Mouse (Mus musculus) gastrocnemius, adult 18-20 months (tissue): ENCODE results near the gene Il19. TPM values are rescaled to one million over a fixed set of nuclear protein-coding genes. Genes with fewer than 3 reads are reported as not detected.
A peak's percentile ranks its signal among the peaks of the same experiment; 100 is the strongest.

Experiments used
- DNase-seq: peaks from one replicate; pipeline ENCODE4 v3.0.0; 2021; ENCODE audit warnings: low spot score
- long read RNA-seq, 2 experiments: library from polyadenylated mRNA; stranded (forward); transcript quantifications; one replicate each; pipeline ENCODE4 v2.0.0; 2021
- total RNA-seq, 2 experiments: library from RNA; stranded (reverse); gene quantifications; 2 replicates each; pipeline ENCODE4 v1.2.3; 2021

Il19 gene
- total RNA-seq, result not detected
- long read RNA-seq, experiment 1, result 0 reads
- long read RNA-seq, experiment 2, result 0 reads

DNA sequence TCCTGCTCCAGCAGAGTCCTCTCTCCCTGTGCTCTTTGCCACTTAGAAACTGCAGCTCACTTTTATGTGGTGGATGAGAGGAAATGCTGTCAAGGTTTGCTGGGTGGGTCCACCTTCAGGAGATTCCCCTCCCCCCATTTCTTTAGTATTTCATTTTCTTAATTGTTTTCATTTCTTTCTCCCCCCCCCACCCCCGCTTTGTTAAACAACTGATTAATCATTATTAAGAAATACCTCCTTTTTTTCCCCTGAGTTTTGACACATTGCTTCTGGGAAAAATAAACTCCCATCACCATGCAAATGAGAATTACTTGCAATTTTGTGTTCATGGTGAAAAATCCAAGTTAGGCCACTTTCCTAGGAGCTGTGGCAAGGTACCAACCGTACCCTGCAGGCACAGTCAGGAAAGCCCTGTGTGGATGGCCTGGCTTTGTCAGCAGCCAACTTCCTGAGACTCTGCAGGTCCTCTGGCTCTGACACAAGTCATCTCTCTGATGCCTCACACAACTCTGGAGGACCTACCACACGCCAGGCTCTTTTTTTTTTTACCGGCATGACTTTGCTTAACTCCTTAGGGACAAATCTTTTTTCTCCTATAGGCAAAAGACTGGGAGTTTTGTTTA lies at the start of gene Il19:
Gene Il19 (minus strand): TSS at position 51 of the 623 bp plus-strand sequence.
- DNase-seq, result no peak

- DNase-seq, result no peak
Measured at GRCm38 (mm10) chr1:130989331-130989730, 49.4 kb upstream of the Il19 start.

- no peak for DNase-seq
Measured at GRCm38 (mm10) chr1:130987418-130987817, 47.5 kb upstream of the Il19 start.

GRCm38 (mm10) chr1:130987001-130987400 lies 47.1 kb upstream of the Il19 start:
- no peak for DNase-seq

DNA sequence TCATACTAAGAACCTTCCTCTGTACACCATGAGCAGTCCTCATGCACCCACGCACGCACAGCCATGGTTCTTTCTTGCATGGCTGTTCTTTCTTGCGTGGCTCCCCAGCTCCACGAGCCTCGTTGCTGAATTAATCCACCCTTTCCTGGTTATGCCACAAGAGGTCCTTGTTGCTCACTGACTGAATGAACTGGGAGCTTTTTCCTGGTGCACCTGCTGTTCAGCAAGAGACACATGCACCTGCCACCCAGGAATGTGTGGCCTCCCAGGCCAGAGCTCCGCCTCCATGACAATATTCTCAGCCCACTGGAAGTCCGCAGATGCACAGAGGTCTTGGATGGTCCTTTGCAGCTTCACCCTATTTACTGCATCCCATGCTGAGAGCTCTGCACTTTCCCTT lies 44.5 kb upstream of the Il19 start:
- DNase-seq, result no peak

GRCm38 (mm10) chr1:130979455-130979854 lies 39.5 kb upstream of the Il19 start:
- DNase-seq, result peak; percentile 28

DNA sequence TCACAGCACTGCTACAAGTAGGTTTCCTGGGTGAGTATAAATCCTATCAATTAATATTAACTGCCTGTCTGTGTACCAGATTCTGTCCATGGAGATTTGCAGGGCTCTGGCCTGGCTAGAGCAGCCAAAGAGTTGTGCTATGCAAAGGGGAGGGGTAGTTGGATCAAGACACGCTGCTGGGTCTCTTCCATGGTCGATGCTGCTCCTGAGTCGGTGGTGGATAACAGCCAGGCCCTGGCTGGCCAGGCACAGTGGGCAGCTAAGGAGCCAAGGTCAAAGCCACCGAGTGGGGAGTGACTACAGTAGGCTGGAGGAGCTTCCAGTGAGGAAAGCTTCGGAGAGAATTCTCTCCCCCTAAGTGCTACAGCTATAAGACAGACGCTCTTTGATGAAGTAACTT lies 24.0 kb upstream of the Il19 start:
- no peak for DNase-seq

- no peak for DNase-seq
Measured at GRCm38 (mm10) chr1:130946920-130947319, 7.0 kb upstream of the Il19 start.

DNA sequence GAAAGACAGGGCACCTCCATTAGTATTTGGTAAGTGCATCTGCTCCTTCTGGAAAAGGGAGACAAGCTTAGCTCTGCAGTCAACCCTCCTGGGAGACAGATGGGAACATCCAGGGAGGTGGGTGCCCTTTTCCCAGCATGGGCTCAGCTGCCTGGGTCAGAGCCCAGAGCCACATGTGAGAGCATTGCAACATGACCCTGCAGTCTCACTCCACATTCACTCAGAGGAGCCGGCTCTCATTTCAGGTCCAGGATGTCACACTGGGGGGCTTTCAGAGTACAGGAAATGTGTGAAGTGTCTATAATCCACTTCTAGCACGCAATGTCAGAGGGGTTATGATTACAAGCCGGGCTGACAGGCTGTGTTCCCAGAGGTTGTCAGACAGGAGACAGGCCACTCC lies 1.9 kb upstream of the Il19 start:
- DNase-seq, result peak; percentile 32

DNA sequence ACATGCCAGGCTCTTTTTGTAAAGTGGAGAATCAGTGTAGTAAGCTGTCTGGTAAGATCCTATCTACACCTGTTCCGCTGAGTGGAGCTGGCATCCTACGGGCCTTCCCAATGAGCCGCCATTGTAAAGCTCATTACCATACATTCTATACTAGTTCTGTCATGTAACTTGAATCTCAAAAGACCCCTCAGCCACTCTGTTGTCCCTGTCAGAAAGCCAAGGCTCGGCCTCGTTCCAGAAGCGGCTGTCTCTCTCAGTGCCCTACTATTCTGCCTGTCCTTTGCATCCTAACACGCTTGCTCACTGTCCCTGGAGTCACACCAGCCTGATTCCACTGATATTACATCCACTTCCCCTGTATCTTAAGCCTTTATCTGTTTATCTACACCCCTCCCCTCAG lies 1.7 kb downstream of the Il19 start:
- DNase-seq, result no peak

DNA sequence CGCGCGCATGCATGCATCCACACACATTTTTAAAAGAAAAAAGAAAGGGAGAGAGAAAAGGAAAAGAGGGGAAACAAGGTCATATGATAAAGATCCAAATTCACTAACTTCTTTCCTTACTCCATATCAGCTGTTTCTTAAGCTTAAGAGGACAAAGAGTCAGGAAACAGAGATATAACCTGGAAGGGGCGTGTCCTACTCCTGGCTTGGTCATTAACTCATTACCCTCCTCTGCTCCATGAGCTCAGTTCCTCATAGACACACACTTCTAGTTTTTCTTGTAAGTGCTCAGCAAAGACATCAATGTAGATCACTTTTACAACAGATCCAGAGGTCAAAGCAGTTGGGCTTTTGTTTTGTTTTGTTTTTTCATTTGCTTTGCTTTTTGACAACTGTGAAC lies 2.7 kb downstream of the Il19 start:
- no peak for DNase-seq

- no peak for DNase-seq
Measured at GRCm38 (mm10) chr1:130936351-130936750, 3.6 kb downstream of the Il19 start.

GRCm38 (mm10) chr1:130926484-130926883 lies 13.4 kb downstream of the Il19 start:
- no peak for DNase-seq

GRCm38 (mm10) chr1:130918323-130918980 lies 21.5 kb downstream of the Il19 start:
- no peak for DNase-seq

DNA sequence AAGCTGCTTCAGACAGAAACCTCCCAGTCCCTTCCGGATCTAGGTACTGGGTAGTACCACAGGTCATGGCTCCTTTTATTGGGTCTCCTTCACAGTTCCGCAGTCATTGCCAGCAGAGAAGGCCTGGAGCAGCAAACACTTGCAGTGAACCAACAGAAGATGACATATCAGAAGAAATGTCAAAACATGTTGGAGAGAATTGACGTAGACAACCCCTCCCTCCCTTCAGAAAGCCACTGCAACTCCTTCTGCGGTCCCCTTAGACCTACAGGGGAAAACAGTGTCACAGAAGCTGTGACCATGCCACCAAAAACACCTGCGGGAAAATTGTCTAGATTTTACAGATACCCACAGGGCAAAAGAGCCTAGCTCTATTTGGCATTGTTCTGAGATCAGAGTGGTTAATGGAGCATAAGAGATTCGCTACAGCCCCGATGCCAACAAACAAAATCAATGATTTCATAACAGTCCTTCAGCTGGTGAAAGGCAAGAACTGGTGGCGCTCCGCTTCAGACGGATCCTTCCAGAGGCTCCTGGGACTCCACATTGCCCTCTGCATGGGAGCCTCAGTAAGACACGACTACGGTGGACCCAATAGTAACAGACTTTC lies 28.4 kb downstream of the Il19 start, which contains the start of gene Il20:
Gene Il20 (minus strand): TSS at position 51 of the 610 bp plus-strand sequence.
- no peak for DNase-seq

DNA sequence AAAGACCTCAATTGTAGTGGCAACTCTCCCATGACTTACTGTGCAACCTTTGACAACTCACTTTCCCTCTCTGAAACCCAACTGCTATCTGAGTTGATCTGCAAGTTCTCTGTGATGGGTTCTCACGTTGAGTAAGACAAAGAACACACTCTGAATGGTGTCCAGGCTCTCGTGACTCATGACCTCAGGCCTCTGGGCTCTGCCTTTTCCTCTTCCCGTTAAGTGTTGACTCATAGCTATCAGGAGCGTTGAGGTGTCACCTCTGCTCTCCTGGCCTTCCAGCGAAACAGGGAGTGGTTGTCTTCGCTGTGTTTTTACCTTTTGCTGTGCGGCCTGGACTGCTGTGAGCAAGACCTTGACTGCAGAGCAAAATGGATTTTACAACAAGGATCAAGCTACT lies 37.4 kb downstream of the Il19 start:
- no peak for DNase-seq

DNA sequence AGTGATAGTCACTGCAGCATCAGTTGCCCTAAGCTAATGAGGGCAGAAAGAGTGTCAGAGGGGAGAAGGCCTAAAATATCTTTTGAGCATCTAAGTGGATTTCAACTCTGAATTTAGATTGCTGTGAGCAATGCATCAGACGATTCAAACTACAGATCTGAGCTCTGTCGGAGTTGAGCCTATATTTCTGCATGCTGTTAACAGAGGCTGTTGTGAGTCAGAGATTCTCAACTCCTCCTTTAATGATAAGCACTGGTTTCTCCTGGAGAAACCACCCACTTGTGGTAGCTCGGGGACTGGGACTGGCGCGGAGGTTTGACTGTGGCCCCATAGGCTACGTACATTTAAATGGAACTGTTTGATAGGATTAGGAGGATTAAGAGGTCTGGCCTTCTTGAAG lies 45.4 kb downstream of the Il19 start:
- no peak for DNase-seq

DNA sequence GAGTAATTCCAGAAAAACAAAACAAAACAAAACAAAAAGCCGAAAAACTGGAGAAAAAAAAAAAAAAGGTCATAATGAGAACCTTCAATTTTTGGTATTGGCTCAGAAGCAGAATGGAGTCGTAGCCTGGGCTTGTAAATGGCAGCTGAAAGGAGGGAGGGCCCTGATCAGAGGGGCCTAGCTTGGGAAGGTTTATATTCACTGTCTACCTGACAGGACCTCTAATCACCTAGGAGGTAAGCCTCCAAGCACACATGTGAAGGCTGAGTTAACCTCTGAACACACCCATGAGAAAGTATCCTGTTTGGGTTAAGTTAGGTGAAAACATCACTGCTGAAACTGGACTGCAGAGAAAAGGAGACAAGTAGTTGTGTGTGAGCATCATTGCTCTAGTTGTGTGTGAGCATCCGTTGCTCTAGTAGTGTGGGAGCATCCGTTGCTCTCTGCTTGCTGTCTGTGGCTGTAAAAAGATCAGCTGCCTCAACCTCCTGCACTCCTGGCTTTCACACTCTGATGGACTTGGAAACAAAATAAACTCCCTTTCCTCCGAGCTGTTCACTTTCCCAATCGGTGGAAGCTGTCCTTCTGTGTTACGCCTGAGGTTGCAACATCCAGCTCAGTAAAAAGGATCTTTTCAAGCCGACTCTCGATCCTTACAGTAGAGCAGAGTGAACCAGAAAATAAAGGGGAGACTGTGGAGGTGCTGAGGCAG lies 46.4 kb downstream of the Il19 start:
- no peak for DNase-seq

- DNase-seq, result no peak
Measured at GRCm38 (mm10) chr1:130892446-130892845, 47.5 kb downstream of the Il19 start.

GRCm38 (mm10) chr1:130887354-130887753 lies 52.6 kb downstream of the Il19 start, which contains the start of gene Il24:
Gene Il24, minus strand, starts transcription at chr1:130887454.
- DNase-seq, result no peak

GRCm38 (mm10) chr1:130883146-130883545 lies 56.8 kb downstream of the Il19 start:
- DNase-seq, result no peak
